Mouse (Mus musculus): ENCODE data around the gene Frmd4a.

DNA sequence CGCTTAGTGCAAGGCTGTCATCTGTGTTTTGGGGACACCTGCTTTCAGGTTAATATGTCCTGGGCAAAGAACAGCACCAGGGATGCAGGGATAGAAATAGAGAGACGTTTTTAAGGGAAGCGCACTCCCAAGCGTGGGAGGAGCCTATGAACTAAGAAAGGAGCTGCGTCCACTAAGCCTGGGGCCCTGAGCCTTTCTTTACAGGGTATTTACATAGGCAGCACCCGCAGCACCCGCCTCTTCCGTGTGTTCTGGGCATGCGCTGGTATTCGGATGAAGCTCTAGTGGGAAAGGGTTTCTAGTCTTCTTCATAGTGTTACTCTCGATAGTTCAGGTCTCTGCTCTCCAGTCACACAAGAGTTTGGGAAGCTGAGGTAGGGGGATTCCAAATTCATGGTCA is 445.0 kb downstream of the Frmd4a start:
- TF ChIP-seq CTCF (IDR thresholded peaks at IDR 0.05; ENCODE audit: extremely low read depth, insufficient read depth, insufficient read length, insufficient replicate concordance): no peak
- no peak for TF ChIP-seq POLR2A (IDR thresholded peaks at IDR 0.05; ENCODE audit: low read depth, low read length)

Data from spleen, adult 2 months (tissue).